Mouse (Mus musculus) neutrophil, adult 5-6 weeks (primary cell): Measurements from ENCODE around the gene Tff2. TPM values are rescaled to one million over a fixed set of nuclear protein-coding genes. Genes with fewer than 3 reads are reported as not detected.

Source experiments
- ATAC-seq: fragments of 151-379, 151-347 bp; 2 replicates; pipeline ENCODE4 v1.8.0; 2017; ENCODE audit warnings: mild to moderate bottlenecking, moderate TSS enrichment; ENCODE audit not compliant: insufficient number of reproducible peaks, poor library complexity, low FRiP score, severe bottlenecking; ENCODE audit errors: extremely low read depth
- total RNA-seq: library from RNA; stranded (forward); fragments of 200-1000 nt; gene quantifications from 2 replicates; pipeline ENCODE4 v1.2.3, GENCODE M21; 2017

Tff2 gene
- total RNA-seq, 1 experiment from 2014 or later = not detected

DNA sequence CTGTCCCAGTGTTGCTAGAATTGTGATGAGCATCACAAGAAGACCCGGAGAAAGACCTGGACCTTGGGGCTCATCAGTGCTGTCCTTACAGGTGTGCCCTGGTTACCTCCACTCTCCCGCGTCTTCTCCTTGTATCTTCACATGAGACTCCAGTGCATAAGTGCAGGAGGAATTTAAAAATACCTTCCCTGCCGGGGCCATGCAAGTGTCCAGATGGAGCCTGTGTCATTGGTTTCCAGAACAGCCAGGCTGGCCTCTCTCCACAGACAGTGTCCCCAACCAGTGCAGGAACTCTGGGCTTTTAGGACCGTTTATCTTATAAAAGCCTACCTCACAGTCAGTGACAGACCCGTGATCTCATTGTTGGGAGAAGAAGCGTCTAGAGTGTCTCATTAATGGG is 48.5 kb downstream of the Tff2 start:
- ATAC-seq = no peak

DNA sequence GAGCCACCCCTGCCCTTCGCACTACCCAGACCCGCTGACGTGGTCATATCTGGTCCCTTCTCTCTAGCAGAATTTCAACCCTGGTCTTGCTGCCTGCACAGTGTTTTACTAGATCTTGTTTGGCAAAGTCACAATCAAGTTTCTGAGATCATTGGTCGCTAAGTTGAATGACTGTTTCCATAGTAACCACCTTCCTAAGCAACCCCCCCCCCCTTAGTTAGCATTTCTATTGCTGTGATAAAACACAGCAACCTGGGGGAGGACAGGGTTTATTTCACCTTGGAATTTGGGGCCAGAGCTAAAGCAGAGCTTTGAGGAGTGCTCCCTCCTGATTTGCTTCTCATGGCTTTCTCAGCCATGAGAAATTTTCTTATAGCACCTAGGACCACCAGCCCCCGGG is 49.3 kb downstream of the Tff2 start:
- no peak for ATAC-seq

Other genes starting within 250 kb of the Tff2 start
- gene Glp1r, start 242.5 kb downstream of the Tff2 start, total RNA-seq = not detected in 2 replicates
- not detected in 2 replicates for gene Umodl1, start 189.6 kb downstream of the Tff2 start, total RNA-seq
- 80.2 and 90.7 TPM in 2 replicates for gene Abcg1, start 86.6 kb downstream of the Tff2 start, total RNA-seq
- gene Tff3, start 14.6 kb downstream of the Tff2 start, total RNA-seq = not detected in 2 replicates
- gene Tff1, start 21.0 kb upstream of the Tff2 start, total RNA-seq = not detected in 2 replicates
- 0.23 and 0.49 TPM in 2 replicates for gene Tmprss3, start 54.7 kb upstream of the Tff2 start, total RNA-seq
- 4.3 and 4.8 TPM in 2 replicates for gene Ubash3a, start 63.6 kb upstream of the Tff2 start, total RNA-seq
- gene Rsph1, start 133.1 kb upstream of the Tff2 start, total RNA-seq = 1.4 TPM in 2 replicates
- gene Slc37a1, start 142.5 kb upstream of the Tff2 start, total RNA-seq = 19.5 and 19.6 TPM in 2 replicates
- 1.2 TPM in 1 of 2 replicates, not detected in the other for gene Pde9a, start 241.9 kb upstream of the Tff2 start, total RNA-seq